Mouse (Mus musculus) heart, adult 9 months (tissue): Measurements from ENCODE around the gene Slc35g2.
A peak's percentile ranks its signal among the peaks of the same experiment; 100 is the strongest.

ENCODE experiments used
- DNase-seq, 2 experiments: peaks; one replicate each; pipeline ENCODE4 v3.0.0; 2022; ENCODE audit warnings: low spot score in 2 of 2

Slc35g2 gene

GRCm38 (mm10) chr9:100558991-100559390 is 11.9 kb downstream of the Slc35g2 start:
- no peak for DNase-seq

DNA sequence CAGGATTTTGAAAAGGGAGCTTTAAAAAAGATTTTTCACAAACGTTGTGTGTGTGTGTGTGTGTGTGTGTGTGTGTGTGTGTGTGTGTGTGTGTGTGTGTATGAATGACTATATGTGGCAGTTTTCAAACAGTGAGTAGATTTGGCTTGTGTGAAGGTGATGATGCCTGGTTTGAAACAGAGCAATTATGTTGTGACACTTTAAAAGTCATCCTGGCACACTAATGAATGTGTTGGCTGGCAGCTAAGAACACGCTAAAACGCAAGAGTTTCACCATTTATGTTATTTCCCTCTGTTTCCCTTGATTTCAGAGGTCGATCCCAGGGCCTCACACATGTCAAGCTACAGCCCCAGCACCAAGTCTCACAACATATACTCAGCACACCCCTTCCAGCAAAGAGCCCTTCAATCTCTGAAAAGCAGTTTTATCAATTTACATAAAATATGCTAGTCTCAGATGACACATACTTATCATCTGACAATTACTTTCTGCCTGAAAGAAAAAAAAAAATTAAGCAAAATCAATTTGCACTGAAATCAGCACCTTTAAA is 12.8 kb downstream of the Slc35g2 start:
- no peak for DNase-seq

GRCm38 (mm10) chr9:100555686-100556085 is 15.2 kb downstream of the Slc35g2 start:
- DNase-seq: no peak

GRCm38 (mm10) chr9:100548313-100548712 is 22.6 kb downstream of the Slc35g2 start:
- DNase-seq: no peak

DNA sequence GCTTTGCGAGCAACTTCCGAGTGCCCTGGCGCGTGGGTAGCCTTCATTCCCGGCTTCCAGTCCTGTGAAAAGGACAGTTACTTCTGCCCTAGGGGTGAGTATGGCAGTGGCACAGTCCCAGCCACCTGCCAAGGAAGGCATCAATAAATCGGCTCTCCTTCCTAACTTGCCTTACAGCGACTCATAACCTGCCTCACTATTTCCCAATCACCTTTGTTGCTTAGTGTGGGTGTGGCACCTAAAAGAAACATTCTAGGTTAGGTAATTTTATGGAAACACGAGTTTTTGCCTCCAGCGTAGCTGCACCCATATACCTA is 24.3 kb downstream of the Slc35g2 start:
- no peak for DNase-seq

- DNase-seq: peak; percentile 99
These were observed 24.9 kb downstream of the Slc35g2 start, which contains the start of gene Nck1 for GRCm38 (mm10) chr9:100545715-100546593. Nck1 (minus strand) TSS chr9:100546134.

- DNase-seq: peak in 1 of 2 experiments; percentile 85
These were observed 25.8 kb downstream of the Slc35g2 start for GRCm38 (mm10) chr9:100544948-100545714.

DNA sequence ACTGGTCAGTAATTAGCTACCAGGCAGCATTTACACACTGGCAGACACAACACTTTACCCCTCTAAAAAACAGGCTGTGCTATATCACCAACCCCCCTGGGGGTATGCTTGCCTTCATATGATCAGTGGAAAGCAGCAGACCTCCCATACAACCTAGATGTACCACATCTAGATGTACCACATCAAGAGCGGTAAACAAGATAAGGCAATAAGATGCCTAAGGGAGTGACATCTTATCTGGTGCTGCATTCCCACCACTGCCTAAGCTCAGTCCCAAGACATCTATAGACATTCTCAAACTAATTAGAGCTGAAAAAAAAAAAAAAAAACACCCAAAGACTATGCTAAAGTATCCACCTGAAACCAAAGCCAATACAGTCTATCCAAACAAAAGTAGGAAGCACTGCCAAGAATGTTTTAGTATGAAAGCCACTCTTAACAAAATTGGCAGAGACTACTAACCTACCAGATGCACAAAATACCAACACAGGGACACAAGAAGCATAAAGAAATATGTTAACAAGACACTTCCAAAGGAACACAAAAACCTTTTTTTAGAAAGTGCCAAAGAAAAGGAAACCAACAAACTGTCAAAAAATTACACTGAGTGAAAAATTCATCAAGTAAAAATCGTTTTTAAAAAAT is 35.1 kb downstream of the Slc35g2 start:
- DNase-seq: no peak

GRCm38 (mm10) chr9:100534686-100535085 is 36.2 kb downstream of the Slc35g2 start:
- DNase-seq: no peak

DNA sequence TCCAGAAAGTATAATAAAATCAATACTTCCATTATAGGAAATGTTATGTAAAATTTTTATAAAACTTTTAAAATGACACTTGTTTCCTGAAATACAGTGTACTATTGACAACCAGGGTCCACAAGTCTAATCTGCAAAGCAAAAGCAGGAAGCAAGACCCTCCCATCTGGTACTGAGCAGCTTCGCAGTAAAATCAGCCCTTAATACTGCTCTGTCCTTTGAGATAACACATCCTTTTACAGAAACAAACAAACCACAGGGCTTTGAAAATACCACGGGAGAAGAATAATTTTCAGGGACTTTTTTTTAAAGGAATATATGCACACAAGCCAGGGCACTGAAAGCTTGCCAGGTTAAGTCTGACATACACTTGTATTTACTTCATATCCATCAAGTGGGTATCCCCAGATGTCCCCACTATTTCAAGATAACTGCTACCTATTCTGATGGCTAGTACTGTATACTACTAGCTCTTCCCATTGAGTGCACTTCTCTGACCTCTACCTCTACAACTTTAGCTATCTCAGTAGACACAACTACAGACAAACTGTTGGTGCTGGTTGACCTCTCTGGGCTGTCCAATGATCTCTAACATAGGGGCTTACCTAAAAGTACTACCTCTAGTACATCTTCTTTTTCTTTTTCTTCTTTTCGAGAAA is 37.9 kb downstream of the Slc35g2 start:
- no peak for DNase-seq

GRCm38 (mm10) chr9:100531296-100531695 is 39.6 kb downstream of the Slc35g2 start:
- DNase-seq: no peak

- no peak for DNase-seq
These were observed 45.7 kb downstream of the Slc35g2 start for GRCm38 (mm10) chr9:100525225-100525624.

DNA sequence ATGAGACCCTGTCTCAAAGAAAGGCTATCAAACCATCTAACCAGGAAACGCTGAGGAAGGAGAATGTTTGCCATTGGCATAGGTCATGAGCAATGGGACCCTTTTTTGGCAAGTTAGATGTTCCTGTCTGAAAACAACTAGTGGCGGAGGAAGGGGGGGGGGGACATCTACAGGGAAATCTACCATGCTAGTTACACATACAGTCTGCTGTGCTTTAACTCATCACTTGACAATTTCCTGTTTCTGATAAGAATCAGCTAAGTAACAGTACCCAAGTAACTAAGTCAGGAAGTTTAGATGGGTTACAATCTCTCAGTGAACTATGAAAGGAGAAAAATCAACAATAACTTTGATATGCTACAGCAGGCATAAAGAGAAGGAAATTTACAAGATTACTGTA is 48.9 kb downstream of the Slc35g2 start:
- no peak for DNase-seq

DNA sequence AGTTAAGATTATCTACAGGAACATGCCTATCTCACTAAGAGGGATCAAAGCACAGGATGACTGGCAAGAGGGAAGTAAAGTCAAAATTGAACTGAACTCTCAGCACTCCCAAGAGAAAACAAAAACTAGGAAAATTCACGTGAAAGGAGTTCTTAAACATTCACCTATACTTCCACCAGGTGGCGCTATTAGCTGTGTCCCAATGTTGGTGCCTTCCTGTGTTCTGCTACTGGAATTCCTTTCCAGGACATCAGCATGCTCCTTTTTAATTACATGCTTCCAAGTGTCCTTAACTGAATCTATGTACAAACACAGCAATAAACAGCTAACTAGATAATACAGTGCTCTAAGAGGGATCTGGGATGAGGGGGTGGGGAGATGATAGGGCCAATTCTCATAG is 50.3 kb downstream of the Slc35g2 start:
- peak; percentile 49 to 72 for DNase-seq

GRCm38 (mm10) chr9:100520012-100520411 is 50.9 kb downstream of the Slc35g2 start:
- DNase-seq: no peak

- peak; percentile 60 to 73 for DNase-seq
These were observed 63.3 kb downstream of the Slc35g2 start for GRCm38 (mm10) chr9:100507581-100507980.

DNA sequence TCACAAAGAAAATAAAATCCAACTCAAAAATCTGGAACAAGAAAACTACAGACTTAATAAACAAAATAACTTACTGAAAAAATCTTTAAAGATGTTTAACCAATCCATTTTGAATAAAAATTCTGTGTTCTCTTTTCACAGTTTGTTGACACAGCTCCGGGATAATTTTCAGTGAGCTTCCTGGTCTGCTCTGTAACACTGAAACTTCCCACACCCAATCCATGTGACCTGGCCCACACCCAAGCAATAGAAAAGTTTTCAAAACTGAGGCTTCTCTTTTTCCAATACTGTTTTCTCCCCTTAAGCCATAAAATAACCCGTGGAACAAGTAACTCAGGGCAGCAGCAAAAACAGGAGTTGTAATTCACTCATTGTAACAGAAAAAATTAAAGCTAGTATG is 64.2 kb downstream of the Slc35g2 start:
- DNase-seq: peak; percentile 67 to 80

DNA sequence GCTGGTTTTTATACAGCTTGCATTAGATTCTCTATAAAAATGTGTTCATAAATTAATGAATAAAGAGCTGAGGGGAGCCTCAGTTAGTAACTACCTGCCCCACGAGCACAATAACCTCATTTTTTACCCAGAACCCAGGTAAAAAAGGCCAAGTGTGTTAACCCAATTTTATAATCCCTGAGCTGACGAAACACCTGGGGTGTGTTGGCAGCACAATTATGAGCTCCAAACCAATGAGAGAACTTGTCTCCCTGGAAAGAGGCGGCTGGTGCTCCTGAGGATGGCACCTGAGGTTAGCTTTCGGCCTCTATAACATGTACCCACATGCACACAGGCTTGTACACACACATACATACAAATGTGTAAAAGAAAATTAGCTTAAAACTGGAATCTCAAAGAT is 65.4 kb downstream of the Slc35g2 start:
- no peak for DNase-seq
